Mouse (Mus musculus) spleen, adult 2 months (tissue): ENCODE measurements around the gene Spag9. TPM values are rescaled to one million over a fixed set of nuclear protein-coding genes. Genes with fewer than 3 reads are reported as not detected.
A peak's percentile ranks its signal among the peaks of the same experiment; 100 is the strongest.
"Not testable (repeated sequence)": the region's sequence is repeated elsewhere in the genome, so short reads cannot be mapped to it uniquely, and the experiment has no call there.

Experiments used
- DNase-seq, 2 experiments: peaks; one replicate each; pipeline versions ENCODE4 v3.0.0 to v3.0.0-alpha.2; 2012 to 2021; ENCODE audit warnings: low spot score in 2 of 2, low read depth in 1 of 2
- H3K27ac ChIP-seq: fragments of 200-500 bp; 2 replicates; pipeline ENCODE4 v1.5.1; 2012; ENCODE audit warnings: low read length, inconsistent platforms; ENCODE audit not compliant: insufficient read depth
- H3K27me3 ChIP-seq: fragments of 200-500 bp; 2 replicates; pipeline ENCODE4 v1.6.1; 2012; ENCODE audit warnings: mild to moderate bottlenecking, moderate library complexity, low read length, inconsistent platforms; ENCODE audit not compliant: control insufficient read depth, insufficient read depth
- H3K36me3 ChIP-seq: fragments of 200-500 bp; 2 replicates; pipeline ENCODE4 v1.6.1; 2012; ENCODE audit warnings: mild to moderate bottlenecking, low read length, inconsistent platforms; ENCODE audit not compliant: control insufficient read depth, insufficient read depth
- H3K4me1 ChIP-seq: fragments of 200-500 bp; 2 replicates; pipeline ENCODE4 v1.6.1; 2011; ENCODE audit warnings: inconsistent platforms; ENCODE audit not compliant: control insufficient read depth, insufficient read depth, insufficient read length
- H3K4me3 ChIP-seq: fragments of 200-500 bp; 2 replicates; pipeline ENCODE4 v1.5.1; 2011; ENCODE audit warnings: mild to moderate bottlenecking, inconsistent platforms; ENCODE audit not compliant: insufficient read depth, insufficient read length; ENCODE audit errors: extremely low read depth
- CTCF ChIP-seq: fragments of 200-500 bp; IDR thresholded peaks from 2 replicates; pipeline ENCODE4 v1.5.1; 2011; ENCODE audit warnings: mild to moderate bottlenecking, inconsistent platforms; ENCODE audit not compliant: insufficient read depth, insufficient read length, insufficient replicate concordance; ENCODE audit errors: extremely low read depth
- POLR2A ChIP-seq: fragments of 200-500 bp; IDR thresholded peaks from 2 replicates; pipeline ENCODE4 v1.6.1; 2011; ENCODE audit warnings: low read depth, low read length, inconsistent platforms
- WGBS: fragments of 180-500 bp; shearing (Covaris S2); methylation state at CpG from one replicate; pipeline ENCODE4 v1.1.7; 2018; 5-methylcytosine and 5-hydroxymethylcytosine counted together
- polyA plus RNA-seq: library from polyadenylated mRNA; depleted of rRNA; stranded (reverse); fragments of >200 nt; gene quantifications from 2 replicates; pipeline ENCODE4 v1.2.3, GENCODE M21; 2012

Gene Spag9
- polyA plus RNA-seq, 1 experiment = 14.8 TPM

- H3K27me3 ChIP-seq = no peaks in the 10 kb centered on the region
- 95% methylated on average over 4 of the region's 4 CpGs for WGBS
- H3K4me1 ChIP-seq = no peaks in the 10 kb centered on the region
- no peak for TF ChIP-seq POLR2A
- no peak overlapping the region for H3K4me3 ChIP-seq
- DNase-seq = no peak
- H3K27ac ChIP-seq = no peak overlapping the region
- no peaks in the 10 kb centered on the region for H3K36me3 ChIP-seq
These were observed 30.4 kb downstream of the Spag9 start for GRCm38 (mm10) chr11:94026289-94026688.

- TF ChIP-seq CTCF = no peak
- TF ChIP-seq POLR2A = no peak
- Histone ChIP-seq H3K27ac (no peak overlapping the region), H3K27me3 (no peaks in the 10 kb centered on the region), H3K4me1 (no peaks in the 10 kb centered on the region), H3K36me3 (no peaks in the 10 kb centered on the region), H3K4me3 (no peak overlapping the region)
- WGBS = 86% methylated on average over 4 of the region's 4 CpGs
- DNase-seq = no peak
These were observed 36.2 kb downstream of the Spag9 start for GRCm38 (mm10) chr11:94032084-94032483.

- no peak for DNase-seq
- no peak overlapping the region for H3K4me3 ChIP-seq
- no peaks in the 10 kb centered on the region for H3K4me1 ChIP-seq
- TF ChIP-seq CTCF = no peak
- TF ChIP-seq POLR2A = no peak
- no peak overlapping the region for H3K27ac ChIP-seq
- no peaks in the 10 kb centered on the region for H3K36me3 ChIP-seq
- no peaks in the 10 kb centered on the region for H3K27me3 ChIP-seq
- WGBS = 86% methylated on average over 2 of the region's 2 CpGs
These were observed 37.1 kb downstream of the Spag9 start for GRCm38 (mm10) chr11:94032971-94033370.

GRCm38 (mm10) chr11:94035974-94036373, 40.1 kb downstream of the Spag9 start:
- TF ChIP-seq POLR2A (no peak), CTCF (no peak)
- peak in 1 of 2 experiments; percentile 12 for DNase-seq
- 53% methylated on average over 2 of the region's 2 CpGs for WGBS
- Histone ChIP-seq H3K4me1 (no peaks in the 10 kb centered on the region), H3K27ac (no peak overlapping the region), H3K4me3 (no peak overlapping the region), H3K36me3 (no peaks in the 10 kb centered on the region), H3K27me3 (no peaks in the 10 kb centered on the region)

- H3K36me3 ChIP-seq = no peaks in the 10 kb centered on the region
- no peak overlapping the region for H3K4me3 ChIP-seq
- H3K4me1 ChIP-seq = no peaks in the 10 kb centered on the region
- TF ChIP-seq CTCF (no peak), POLR2A (no peak)
- no peak for DNase-seq
- no peaks in the 10 kb centered on the region for H3K27me3 ChIP-seq
- WGBS = 89% methylated on average over 1 of the region's 1 CpGs
- H3K27ac ChIP-seq = no peak overlapping the region
These were observed 45.6 kb downstream of the Spag9 start for GRCm38 (mm10) chr11:94041475-94041874.

- not testable (repeated sequence) for H3K4me3 ChIP-seq, H3K4me1 ChIP-seq, H3K27ac ChIP-seq, H3K27me3 ChIP-seq, H3K36me3 ChIP-seq, DNase-seq
- WGBS = 97% methylated on average over 1 of the region's 1 CpGs
These were observed 46.4 kb downstream of the Spag9 start for GRCm38 (mm10) chr11:94042301-94042700.

- H3K4me3 ChIP-seq = no peak overlapping the region
- no peak for DNase-seq
- peaks cover 1% of the 10 kb centered on the region; the same call in 1 of the 2 replicates for H3K36me3 ChIP-seq
- H3K4me1 ChIP-seq = no peaks in the 10 kb centered on the region
- no peaks in the 10 kb centered on the region; the same call in 1 of the 2 replicates for H3K27me3 ChIP-seq
- WGBS = 77% methylated on average over 22 of the region's 22 CpGs
- no peak overlapping the region for H3K27ac ChIP-seq
- TF ChIP-seq CTCF (no peak), POLR2A (no peak)
These were observed 48.4 kb downstream of the Spag9 start for GRCm38 (mm10) chr11:94043998-94044985.
